Mouse (Mus musculus) ovary, postnatal 36 days (tissue): Measurements from ENCODE around the gene Pqlc2.

Experiments used
- DNase-seq: peaks from one replicate; pipeline ENCODE4 v3.0.0; 2022; ENCODE audit warnings: low spot score, mixed read lengths

Gene Pqlc2

GRCm38 (mm10) chr4:139305521-139305920 lies 5.0 kb downstream of the Pqlc2 start:
- DNase-seq, result no peak

- DNase-seq, result no peak
Measured at GRCm38 (mm10) chr4:139302241-139302640, 8.3 kb downstream of the Pqlc2 start.

GRCm38 (mm10) chr4:139301780-139302179 lies 8.7 kb downstream of the Pqlc2 start:
- no peak for DNase-seq

GRCm38 (mm10) chr4:139298671-139299366 lies 11.7 kb downstream of the Pqlc2 start:
- no peak for DNase-seq

DNA sequence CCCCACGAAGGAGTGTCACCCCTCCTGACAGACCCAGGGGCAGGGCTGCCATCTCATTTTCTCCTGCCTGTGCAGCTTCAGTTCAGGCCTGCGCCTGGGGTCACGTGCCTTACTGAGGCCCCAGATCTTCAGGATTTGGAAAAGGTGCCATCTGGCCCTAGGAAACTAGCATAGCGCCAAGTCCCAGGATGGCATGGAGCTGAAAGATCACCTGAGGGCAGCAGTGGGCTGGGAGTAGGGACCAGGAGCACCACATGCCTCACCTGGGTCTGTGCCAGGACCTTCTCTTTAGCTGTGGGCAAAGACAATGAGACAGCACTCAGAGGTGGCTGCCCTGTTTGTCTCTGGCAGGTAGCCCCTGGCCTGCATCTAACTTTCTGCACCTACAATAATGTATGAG lies 12.9 kb downstream of the Pqlc2 start:
- DNase-seq, result peak; percentile 44

GRCm38 (mm10) chr4:139292038-139292437 lies 18.5 kb downstream of the Pqlc2 start:
- no peak for DNase-seq

- no peak for DNase-seq
Measured at GRCm38 (mm10) chr4:139291099-139291498, 19.4 kb downstream of the Pqlc2 start.

GRCm38 (mm10) chr4:139289017-139289416 lies 21.5 kb downstream of the Pqlc2 start:
- DNase-seq, result peak; percentile 64

GRCm38 (mm10) chr4:139287122-139287863 lies 23.2 kb downstream of the Pqlc2 start:
- peak; percentile 81 for DNase-seq

- DNase-seq, result no peak
Measured at GRCm38 (mm10) chr4:139286234-139286633, 24.3 kb downstream of the Pqlc2 start.

- no peak for DNase-seq
Measured at GRCm38 (mm10) chr4:139284877-139285276, 25.6 kb downstream of the Pqlc2 start.

- DNase-seq, result no peak
Measured at GRCm38 (mm10) chr4:139282955-139283417, 27.5 kb downstream of the Pqlc2 start.

DNA sequence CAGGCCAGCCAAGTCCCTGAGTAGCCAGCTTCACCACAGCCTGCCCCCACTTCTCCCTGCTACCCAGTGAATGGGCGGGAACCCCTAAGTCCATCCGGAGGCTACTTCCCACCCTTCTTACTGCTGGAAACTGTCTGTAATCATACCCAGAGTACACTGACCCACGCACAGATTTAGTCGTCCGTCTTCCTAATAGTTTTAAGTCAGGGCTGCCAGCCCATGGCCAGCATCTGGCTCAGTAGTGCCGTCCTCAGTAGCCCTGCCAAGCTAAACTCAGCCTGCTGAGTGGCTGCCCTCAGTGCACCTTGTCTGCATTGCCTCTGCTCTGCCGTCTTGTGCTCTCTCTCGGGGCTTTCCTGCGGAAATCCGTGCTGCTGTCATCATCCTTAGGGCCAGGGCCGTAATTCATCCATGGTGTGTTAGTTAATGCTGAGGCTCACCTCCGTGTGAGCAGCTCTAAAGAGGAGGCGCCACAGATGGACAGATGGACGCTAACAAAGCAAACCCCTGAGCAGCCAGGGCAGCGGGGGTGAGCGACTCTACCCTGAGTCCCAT lies 28.6 kb downstream of the Pqlc2 start:
- no peak for DNase-seq

DNA sequence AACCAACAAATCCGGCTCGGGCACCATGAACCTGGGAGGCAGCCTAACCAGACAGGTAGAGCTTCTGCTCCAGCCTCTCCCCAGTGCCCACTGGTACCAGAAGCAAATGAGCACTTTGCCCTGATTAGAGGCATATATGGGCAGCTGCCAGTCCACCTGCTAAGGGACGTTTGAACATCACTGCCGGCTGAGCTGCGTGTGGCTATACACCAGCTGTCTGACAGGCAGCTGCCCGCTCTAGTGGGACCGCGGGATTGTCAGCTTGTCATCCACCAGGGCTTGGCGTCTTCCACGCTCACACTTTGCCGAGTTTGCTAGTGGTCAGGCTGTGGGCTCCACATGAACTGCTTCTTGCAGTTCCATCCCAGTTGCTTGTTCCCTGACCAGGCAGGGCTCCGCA lies 30.0 kb downstream of the Pqlc2 start:
- no peak for DNase-seq

- no peak for DNase-seq
Measured at GRCm38 (mm10) chr4:139276411-139276810, 34.1 kb downstream of the Pqlc2 start.

GRCm38 (mm10) chr4:139274573-139274972 lies 35.9 kb downstream of the Pqlc2 start:
- no peak for DNase-seq

DNA sequence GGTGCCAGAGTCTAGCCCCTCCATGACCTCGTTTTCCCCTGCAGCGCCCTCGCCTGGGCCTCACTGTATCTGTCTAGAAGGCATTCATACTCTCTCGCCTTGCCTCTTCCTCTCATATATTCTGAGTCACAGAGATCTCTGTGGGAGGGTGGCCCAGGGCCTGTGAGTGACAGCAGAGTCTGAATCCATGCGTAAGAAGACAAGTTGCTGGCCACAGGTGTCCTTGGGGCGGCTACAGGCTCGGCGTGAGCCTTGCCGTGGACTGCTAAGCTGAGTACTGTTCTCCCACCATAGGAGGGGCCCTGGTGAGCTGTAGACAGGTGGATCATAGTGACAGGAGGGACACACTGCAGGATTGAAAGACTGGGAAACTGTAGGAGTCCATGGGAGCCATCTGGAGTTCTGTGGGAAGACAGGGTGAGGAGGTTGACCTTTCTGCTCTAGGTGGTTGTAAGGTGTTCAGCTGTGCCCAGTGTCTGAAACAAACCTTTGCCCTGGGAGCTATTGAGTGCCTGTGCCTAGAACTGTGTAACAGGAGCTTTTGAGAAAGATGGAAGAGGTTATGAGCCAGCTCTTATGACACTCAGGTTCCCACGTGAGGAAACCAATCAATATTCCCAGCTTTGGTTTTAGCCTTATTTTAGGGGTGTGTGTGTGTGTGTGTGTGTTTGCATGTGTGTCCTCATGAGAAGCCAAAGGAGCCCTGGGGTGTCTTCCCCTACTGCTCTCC lies 37.4 kb downstream of the Pqlc2 start:
- DNase-seq, result no peak

DNA sequence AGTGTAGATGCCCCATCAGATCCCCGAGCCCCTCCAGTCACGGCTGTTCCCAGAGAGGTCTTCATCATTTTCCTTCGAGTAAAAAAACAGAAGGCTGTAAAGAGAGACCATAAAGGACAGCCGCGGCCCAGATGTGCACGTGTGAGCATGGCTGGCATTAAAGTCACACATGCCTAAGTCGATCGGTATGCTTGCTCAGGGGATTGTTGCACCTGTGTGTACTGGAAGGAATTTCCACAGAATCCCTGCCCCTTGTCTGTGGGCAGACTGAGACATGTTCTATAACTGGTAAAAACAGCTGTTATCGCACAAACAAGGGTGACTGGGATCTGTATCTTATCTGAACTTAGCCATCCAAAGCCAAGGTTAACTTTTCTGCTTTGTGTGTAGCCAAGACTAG lies 38.9 kb downstream of the Pqlc2 start:
- DNase-seq, result no peak

DNA sequence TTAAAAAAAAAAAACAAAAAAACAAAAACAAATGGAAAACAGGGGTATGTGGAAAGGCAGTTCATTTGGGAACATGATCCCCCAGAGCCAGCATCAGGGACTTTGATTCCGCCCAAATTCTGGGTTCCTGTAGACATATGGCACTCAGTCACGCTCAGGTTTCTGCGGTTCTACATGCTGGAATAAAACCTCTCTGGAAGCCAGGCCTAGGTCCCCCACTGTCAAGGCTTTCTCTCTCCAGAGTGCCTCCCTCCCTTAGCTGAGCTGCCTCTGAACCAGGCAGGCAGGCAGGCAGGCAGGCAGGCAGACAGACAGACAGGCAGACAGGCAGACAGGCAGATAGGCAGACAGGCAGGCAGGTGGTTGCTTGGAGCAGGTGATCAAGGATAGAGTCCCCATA lies 40.3 kb downstream of the Pqlc2 start:
- DNase-seq, result no peak

DNA sequence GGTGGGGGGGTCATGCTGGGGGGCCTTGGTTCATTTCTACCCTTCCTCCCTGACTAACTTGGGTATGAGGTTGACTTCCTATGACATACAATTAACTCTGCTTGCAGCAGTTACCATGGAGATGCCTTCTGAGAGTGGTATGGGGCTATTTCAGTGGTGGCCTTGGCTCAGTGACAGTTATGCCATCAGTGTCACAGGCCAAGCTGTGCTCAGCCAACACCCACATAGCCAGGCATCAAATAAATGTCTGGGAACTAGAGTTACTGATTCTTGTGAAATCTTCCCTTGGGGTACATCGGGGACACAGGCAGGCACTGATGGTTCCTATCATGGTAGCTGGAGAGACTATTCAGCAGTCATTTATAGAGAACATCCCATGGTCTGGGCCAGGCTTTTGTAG lies 42.3 kb downstream of the Pqlc2 start:
- no peak for DNase-seq

DNA sequence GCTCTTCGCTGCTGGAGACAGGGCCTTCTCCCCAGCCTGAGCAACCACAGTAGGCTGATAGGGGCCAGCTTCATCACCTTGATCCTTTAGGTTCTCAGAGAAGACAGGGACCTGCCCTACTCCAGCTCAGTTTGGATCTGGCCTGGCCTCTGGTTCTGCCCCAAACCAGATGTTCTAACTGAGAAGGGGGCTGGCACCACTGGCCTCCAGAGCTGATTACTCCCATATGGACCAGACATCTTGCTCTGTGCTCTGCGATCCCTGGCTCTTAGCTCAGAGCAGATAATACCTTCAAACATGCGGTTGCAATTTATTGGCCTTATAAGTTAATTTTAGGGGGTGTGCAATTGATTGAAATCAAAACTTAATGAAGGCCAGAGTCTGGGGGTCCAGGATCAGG lies 43.2 kb downstream of the Pqlc2 start:
- DNase-seq, result no peak

DNA sequence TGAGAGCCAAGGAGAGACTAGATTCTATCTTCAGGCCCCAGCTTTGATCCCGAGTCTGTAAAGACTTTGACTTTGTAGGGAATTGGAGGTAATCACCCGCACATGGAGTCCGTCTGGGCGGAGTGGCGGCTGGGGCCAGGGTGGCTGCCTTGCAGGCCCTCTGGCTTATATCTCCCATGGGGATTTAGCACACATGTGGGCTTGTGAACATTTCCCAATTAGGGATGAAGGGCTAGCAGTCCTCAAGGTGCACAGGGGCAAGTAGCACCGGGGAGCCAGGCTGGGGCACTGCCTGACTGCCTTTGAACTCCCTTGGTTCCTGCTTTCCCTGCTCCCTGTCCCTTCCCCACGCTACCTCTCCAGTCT lies 44.0 kb downstream of the Pqlc2 start:
- no peak for DNase-seq
